15 mouse cellular contexts compared by ENCODE assay signal in the genomic region with DNA sequence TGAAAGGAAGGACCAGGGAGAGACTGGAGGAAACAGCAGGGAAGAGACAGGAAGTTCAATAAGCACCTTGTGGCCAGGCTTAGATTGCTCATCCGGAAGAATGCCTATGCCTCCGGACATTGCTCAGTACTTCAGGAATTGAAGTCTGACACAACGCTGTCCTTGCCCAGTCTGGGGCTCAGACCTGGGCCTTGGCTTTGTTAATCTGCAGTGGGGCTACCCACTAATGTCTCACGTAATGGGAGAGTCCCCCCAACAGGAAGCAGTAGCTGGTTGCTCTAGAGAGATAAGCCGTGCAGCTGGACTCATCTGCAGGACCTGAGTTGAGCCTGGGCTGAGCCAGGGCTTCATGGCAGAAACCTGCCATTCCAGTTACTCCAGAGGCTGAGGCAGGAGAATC. TPM values are rescaled to one million over a fixed set of nuclear protein-coding genes. Genes with fewer than 3 reads are reported as not detected.
A peak's percentile ranks its signal among the peaks of the same experiment; 100 is the strongest.
DNase-seq lines count a peak whose midpoint lies in the region; ATAC-seq and TF ChIP-seq lines count a peak whose summit lies in the region.
"Had no signal": no experiment of that assay in that cellular context is flagged by ENCODE, and none has a peak within 500 bp of the region (broad histone marks: within the 10 kb centered on the region; RNA-seq: fewer than 3 reads in every experiment).

No protein-coding gene starts in this region.

- no peak overlapping the region for H3K4me2 ChIP-seq in kidney, embryonic 16.5 days (replicated peaks; ENCODE audit: low read depth, low read length)
- no peak overlapping the region for H3K4me2 ChIP-seq in kidney, embryonic 15.5 days
- no peak overlapping the region for H3K4me2 ChIP-seq in hindbrain, postnatal 0 days (ENCODE audit: low read depth, low read length)

- H3K4me1 ChIP-seq in kidney, embryonic 16.5 days (ENCODE audit: insufficient read depth, low read length), result no peaks in the 10 kb centered on the region
- H3K4me1 ChIP-seq in kidney, embryonic 15.5 days, result peaks cover 5% of the 10 kb centered on the region; the same call in 1 of the 2 replicates
- peaks cover 65% of the 10 kb centered on the region for H3K4me1 ChIP-seq in megakaryocyte, embryonic 14.5 days
- no peaks in the 10 kb centered on the region for H3K4me1 ChIP-seq in hindbrain, postnatal 0 days (ENCODE audit: insufficient read depth, low read length)

- no peak overlapping the region for H3K9ac ChIP-seq in kidney, embryonic 16.5 days (replicated peaks; ENCODE audit: low read length)
- no peak overlapping the region for H3K9ac ChIP-seq in kidney, embryonic 15.5 days
- H3K9ac ChIP-seq in hindbrain, postnatal 0 days (replicated peaks; ENCODE audit: low read length), result no peak overlapping the region

- no peak for TF ChIP-seq CTCF in hindbrain, postnatal 0 days (IDR thresholded peaks at IDR 0.05; ENCODE audit: low read depth)

- H3K4me3 ChIP-seq in kidney, embryonic 16.5 days (ENCODE audit: low read length), result no peak overlapping the region
- no peak overlapping the region for H3K4me3 ChIP-seq in kidney, embryonic 15.5 days (replicated peaks)
- peak overlapping the region; percentile 84 for H3K4me3 ChIP-seq in megakaryocyte, embryonic 14.5 days (replicated peaks)
- H3K4me3 ChIP-seq in hindbrain, postnatal 0 days (ENCODE audit: low read length), result no peak overlapping the region

- H3K9me3 ChIP-seq in kidney, embryonic 16.5 days (ENCODE audit: low read length), result peaks cover 12% of the 10 kb centered on the region; the same call in 1 of the 2 replicates
- 0 out of 2 replicates have a peak, but pooled peaks cover 5% of the 10 kb centered on the region for H3K9me3 ChIP-seq in kidney, embryonic 15.5 days (replicated peaks)
- H3K9me3 ChIP-seq in megakaryocyte, embryonic 14.5 days, result peaks cover 22% of the 10 kb centered on the region
- H3K9me3 ChIP-seq in hindbrain, postnatal 0 days (ENCODE audit: low read length), result no peaks in the 10 kb centered on the region; the same call in 1 of the 2 replicates

- 57% methylated on average over 5 of the region's 5 CpGs for WGBS in kidney, embryonic 16.5 days
- WGBS in kidney, embryonic 15.5 days, result 63% methylated on average over 5 of the region's 5 CpGs
- 73% methylated on average over 5 of the region's 5 CpGs for whole genome bisulfite sequencing in hindbrain, postnatal 0 days

- H3K36me3 ChIP-seq in kidney, embryonic 16.5 days (ENCODE audit: insufficient read depth, low read length), result no peaks in the 10 kb centered on the region
- H3K36me3 ChIP-seq in kidney, embryonic 15.5 days, result no peaks in the 10 kb centered on the region
- peaks cover 19% of the 10 kb centered on the region for H3K36me3 ChIP-seq in megakaryocyte, embryonic 14.5 days (replicated peaks; ENCODE audit: low read length)
- no peaks in the 10 kb centered on the region for H3K36me3 ChIP-seq in hindbrain, postnatal 0 days (ENCODE audit: insufficient read depth, low read length)

- no peaks in the 10 kb centered on the region for H3K27me3 ChIP-seq in kidney, embryonic 16.5 days (ENCODE audit: insufficient read depth, low read length)
- H3K27me3 ChIP-seq in kidney, embryonic 15.5 days, result no peaks in the 10 kb centered on the region
- peaks cover 23% of the 10 kb centered on the region for H3K27me3 ChIP-seq in megakaryocyte, embryonic 14.5 days (replicated peaks)
- no peaks in the 10 kb centered on the region for H3K27me3 ChIP-seq in hindbrain, postnatal 0 days (ENCODE audit: insufficient read depth, low read length)

- DNase-seq in MEL-GATA-1-ER (ENCODE audit: extremely low read depth, low read depth), result peak; percentile 77
- no peak for DNase-seq in hindbrain, postnatal 0 days (ENCODE audit: low spot score)
- no peak for DNase-seq in cerebellum, postnatal 4 days (ENCODE audit: low spot score in 2 of 2)
- DNase-seq: cerebellum, adult 8-10 months; thymus, adult 2 months had no signal

- peak; percentile 42; the same call in 1 of the 2 replicates for ATAC-seq in kidney, embryonic 16.5 days (ENCODE audit: low FRiP score, low TSS enrichment)
- no peak for ATAC-seq in kidney, embryonic 15.5 days (replicated peaks; ENCODE audit: low FRiP score)
- ATAC-seq in hematopoietic stem cell, adult 5-6 weeks (replicated peaks in 1 of 2; ENCODE audit: insufficient read depth in 1 of 2, low FRiP score in 2 of 2, low TSS enrichment in 1 of 2, low read depth in 1 of 2, poor library complexity in 2 of 2, severe bottlenecking in 2 of 2), result peak; percentile 66 to 82
- ATAC-seq in hindbrain, postnatal 0 days, result no peak

- no peak overlapping the region for H3K27ac ChIP-seq in kidney, embryonic 16.5 days (ENCODE audit: low read length)
- no peak overlapping the region for H3K27ac ChIP-seq in kidney, embryonic 15.5 days
- no peak overlapping the region for H3K27ac ChIP-seq in hindbrain, postnatal 0 days

RNA-seq across cellular contexts. Expression of a gene that starts 31.7 kb away (rescaled TPM):
- polyA plus RNA-seq in kidney, embryonic 16.5 days (2015; fragmentation: Nextera tagmentation; extraction: Ambion mirVana), result not detected in 2 replicates
- polyA plus RNA-seq in kidney, embryonic 15.5 days (2015; fragmentation: Nextera tagmentation; extraction: Ambion mirVana), result not detected in 2 replicates
- 0.69 and 2.3 TPM in 2 replicates for total RNA-seq in hematopoietic stem cell, adult 5-6 weeks (2017)
- polyA plus RNA-seq in megakaryocyte, embryonic 14.5 days (2012; ENCODE audit: insufficient read depth, low replicate concordance), result not detected in 2 replicates
- total RNA-seq in hindbrain, postnatal 0 days (2014; rRNA removed), result not detected in 2 replicates
- not detected in 2 replicates for polyA plus RNA-seq in hindbrain, postnatal 0 days (2015; fragmentation: Nextera tagmentation; extraction: Ambion mirVana)
- total RNA-seq: layer of hippocampus, postnatal 10 days; left cerebral cortex, postnatal 14 days; liver, adult 2 months had no signal
- polyA plus RNA-seq: embryonic facial prominence, embryonic 11.5 days; frontal cortex, adult 2 months; liver, adult 2 months; midbrain, embryonic 14.5 days; thymus, adult 2 months had no signal

RNA-seq across cellular contexts. Expression of a gene that starts 35.3 kb away (rescaled TPM):
- polyA plus RNA-seq in kidney, embryonic 16.5 days (2015; fragmentation: Nextera tagmentation; extraction: Ambion mirVana), result 13.5 and 14.6 TPM in 2 replicates
- polyA plus RNA-seq in kidney, embryonic 15.5 days (2015; fragmentation: Nextera tagmentation; extraction: Ambion mirVana), result 12.5 and 13.7 TPM in 2 replicates
- 1.1 TPM in 1 of 2 replicates, not detected in the other for total RNA-seq in hematopoietic stem cell, adult 5-6 weeks (2017)
- polyA plus RNA-seq in megakaryocyte, embryonic 14.5 days (2012; ENCODE audit: insufficient read depth, low replicate concordance), result 2.0 TPM in 1 of 2 replicates, not detected in the other
- 1.0 and 4.7 TPM in 2 replicates for total RNA-seq in hindbrain, postnatal 0 days (2014; rRNA removed)
- polyA plus RNA-seq in hindbrain, postnatal 0 days (2015; fragmentation: Nextera tagmentation; extraction: Ambion mirVana), result 4.0 and 4.1 TPM in 2 replicates

Comparison
In these comparisons a context has a peak if more than half of its experiments do, and no peak if none do; other contexts are left out.
1. ATAC-seq: peak in kidney, embryonic 16.5 days (single experiment) and hematopoietic stem cell, adult 5-6 weeks (2 of 2); none in kidney, embryonic 15.5 days (single experiment) and hindbrain, postnatal 0 days (single experiment).